10 mouse cellular contexts compared by ENCODE assay signal in genomic region chr13:101234550-101234949, GRCm38 (mm10).
A peak's percentile ranks its signal among the peaks of the same experiment; 100 is the strongest.
DNase-seq lines count a peak whose midpoint lies in the region; ATAC-seq and TF ChIP-seq lines count a peak whose summit lies in the region.
"Had no signal": no experiment of that assay in that cellular context is flagged by ENCODE, and none has a peak within 500 bp of the region (broad histone marks: within the 10 kb centered on the region; RNA-seq: fewer than 3 reads in every experiment).

No protein-coding gene starts in this region.

- no peaks in the 10 kb centered on the region for H3K36me3 ChIP-seq in neural tube, embryonic 12.5 days
- no peaks in the 10 kb centered on the region for H3K36me3 ChIP-seq in midbrain, embryonic 12.5 days
- H3K36me3 ChIP-seq: embryonic facial prominence, embryonic 10.5 days had no signal

- ATAC-seq in neural tube, embryonic 12.5 days (ENCODE audit: low FRiP score, low read depth), result no peak
- ATAC-seq in midbrain, embryonic 12.5 days (ENCODE audit: low FRiP score, low read depth), result no peak

- H3K27ac ChIP-seq in cerebellum, adult 2 months (ENCODE audit: insufficient read depth, low read length), result peak overlapping the region; percentile 95
- no peak overlapping the region for H3K27ac ChIP-seq in neural tube, embryonic 12.5 days
- no peak overlapping the region for H3K27ac ChIP-seq in midbrain, embryonic 12.5 days (replicated peaks)
- H3K27ac ChIP-seq: embryonic facial prominence, embryonic 10.5 days had no signal

- H3K4me2 ChIP-seq in neural tube, embryonic 12.5 days (replicated peaks), result peak overlapping the region; percentile 49; the same call in 1 of the 2 replicates
- H3K4me2 ChIP-seq in midbrain, embryonic 12.5 days (replicated peaks), result peak overlapping the region; percentile 35

- TF ChIP-seq POLR2A in cerebellum, adult 2 months (IDR thresholded peaks at IDR 0.05; ENCODE audit: borderline replicate concordance, insufficient read depth, low read length), result no peak

- 42% methylated on average over 10 of the region's 10 CpGs for WGBS in cerebellum, adult 2 months
- 64% methylated on average over 10 of the region's 10 CpGs for WGBS in neural tube, embryonic 12.5 days
- WGBS in midbrain, embryonic 12.5 days, result 74% methylated on average over 10 of the region's 10 CpGs

- peak in 1 of 2 experiments; percentile 52 for DNase-seq in cerebellum, adult 2 months
- no peak for DNase-seq in cerebellum, postnatal 4 days (ENCODE audit: low spot score in 2 of 2)
- no peak for DNase-seq in neural tube, embryonic 10.5 days (ENCODE audit: extremely low spot score, low spot score)
- no peak for DNase-seq in spleen, adult 12 weeks (ENCODE audit: low spot score)
- DNase-seq in adrenal gland, adult (ENCODE audit: inconsistent age in 2 of 2, low spot score in 1 of 2), result no peak
- no peak for DNase-seq in heart, adult 9 months (ENCODE audit: low spot score in 2 of 2)
- DNase-seq: lung, adult 2 months had no signal

- H3K4me3 ChIP-seq in cerebellum, adult 2 months (replicated peaks; ENCODE audit: insufficient read depth, low read depth, low read length), result no peak overlapping the region
- H3K4me3 ChIP-seq in neural tube, embryonic 12.5 days, result no peak overlapping the region
- no peak overlapping the region for H3K4me3 ChIP-seq in midbrain, embryonic 12.5 days
- H3K4me3 ChIP-seq: embryonic facial prominence, embryonic 10.5 days had no signal

- peaks cover 31% of the 10 kb centered on the region for H3K4me1 ChIP-seq in cerebellum, adult 2 months (ENCODE audit: control insufficient read depth, insufficient read depth, low read length)
- H3K4me1 ChIP-seq in neural tube, embryonic 12.5 days, result peaks cover 23% of the 10 kb centered on the region
- peaks cover 37% of the 10 kb centered on the region for H3K4me1 ChIP-seq in midbrain, embryonic 12.5 days

- no peak overlapping the region for H3K9ac ChIP-seq in neural tube, embryonic 12.5 days
- H3K9ac ChIP-seq in midbrain, embryonic 12.5 days (replicated peaks), result no peak overlapping the region

- TF ChIP-seq CTCF in cerebellum, adult 2 months (IDR thresholded peaks at IDR 0.05; ENCODE audit: borderline replicate concordance, insufficient read depth, low read depth, low read length), result no peak

- no peaks in the 10 kb centered on the region for H3K9me3 ChIP-seq in neural tube, embryonic 12.5 days
- H3K9me3 ChIP-seq in midbrain, embryonic 12.5 days, result no peaks in the 10 kb centered on the region
- H3K9me3 ChIP-seq: embryonic facial prominence, embryonic 10.5 days had no signal

- no peaks in the 10 kb centered on the region for H3K27me3 ChIP-seq in cerebellum, adult 2 months (ENCODE audit: control insufficient read depth, insufficient read depth, low read length)
- H3K27me3 ChIP-seq in neural tube, embryonic 12.5 days (replicated peaks), result no peaks in the 10 kb centered on the region
- H3K27me3 ChIP-seq in midbrain, embryonic 12.5 days, result no peaks in the 10 kb centered on the region; the same call in 1 of the 2 replicates
